Mouse (Mus musculus) kidney, adult 2 months (tissue): ENCODE measurements around the gene Cyp1a2.

Source experiments
- CTCF ChIP-seq: fragments of 200-500 bp; conservative IDR thresholded peaks from 2 replicates; pipeline ENCODE4 v1.5.1; 2011; ENCODE audit warnings: low read depth, mild to moderate bottlenecking, control low read depth, low read length, moderate library complexity, mixed read lengths; ENCODE audit not compliant: insufficient read depth, insufficient read length
- POLR2A ChIP-seq: fragments of 200-500 bp; IDR thresholded peaks from one replicate; pipeline ENCODE4 v1.6.1; 2011; ENCODE audit warnings: low read depth, low read length, control low read depth

- TF ChIP-seq POLR2A (no peak), CTCF (no peak)
These were observed 50.0 kb downstream of the Cyp1a2 start for GRCm38 (mm10) chr9:57633481-57634024.
